Mouse (Mus musculus): ENCODE measurements at regions not wholly inside any gene's neighbourhood (a gene's known extent, or its start where the extent isn't known, plus 50 kb on each side); places are given as distances from the start of the nearest gene placed in this dataset.

- no peak for DNase-seq
Measured at GRCm38 (mm10) chr3:100401080-100401479, 88.0 kb downstream of the Tent5c start.

GRCm38 (mm10) chr3:100397491-100397890 is 91.6 kb downstream of the Tent5c start:
- DNase-seq, result no peak

GRCm38 (mm10) chr3:100394911-100395604 is 94.1 kb downstream of the Tent5c start:
- no peak for DNase-seq

GRCm38 (mm10) chr3:100393956-100394355 is 95.2 kb downstream of the Tent5c start:
- DNase-seq, result no peak

DNA sequence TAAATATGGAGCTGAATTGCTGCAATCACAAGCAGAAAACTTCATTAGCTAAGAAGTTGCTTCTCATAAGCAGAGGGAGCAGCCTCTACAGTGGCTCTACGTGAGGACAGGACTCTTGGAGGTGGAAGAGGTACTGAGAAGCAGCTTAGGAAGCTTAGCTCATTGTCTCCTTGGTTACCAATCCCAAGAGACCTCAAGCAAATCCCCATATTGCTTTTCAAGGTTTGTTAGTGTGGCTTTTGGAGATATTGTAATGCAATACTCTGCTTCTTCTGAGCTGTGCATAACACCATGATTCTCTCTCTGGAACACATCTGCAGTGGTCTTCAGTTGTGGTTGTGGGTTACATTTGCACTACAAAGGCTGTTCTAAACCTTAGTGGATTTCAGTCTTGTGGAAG is 106.9 kb downstream of the Tent5c start:
- DNase-seq, result no peak

GRCm38 (mm10) chr3:100381363-100381762 is 107.8 kb downstream of the Tent5c start:
- DNase-seq, result no peak

DNA sequence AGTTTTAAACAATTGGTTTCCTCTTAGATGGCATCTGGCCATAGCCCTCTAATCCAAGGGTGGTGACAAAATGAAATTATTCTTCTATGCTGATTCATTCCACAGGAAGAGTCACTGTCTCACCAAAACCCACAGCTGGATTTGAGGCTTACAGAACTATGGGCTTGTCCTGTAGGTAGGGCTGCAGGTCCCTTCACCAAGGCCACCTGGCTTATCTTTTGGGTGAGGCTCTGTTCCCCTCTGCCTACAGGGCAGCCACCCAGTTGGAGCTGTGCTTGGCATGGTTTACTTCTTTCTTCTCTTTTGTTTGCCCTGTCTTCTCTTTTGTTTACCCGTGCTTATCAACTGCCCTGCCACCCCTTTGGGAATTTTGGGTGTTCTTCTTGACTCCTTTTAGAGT is 113.0 kb downstream of the Tent5c start:
- DNase-seq, result no peak

GRCm38 (mm10) chr3:100366884-100367840 is 122.0 kb downstream of the Tent5c start:
- DNase-seq, result no peak

- DNase-seq, result no peak
Measured at GRCm38 (mm10) chr3:100366447-100366846, 122.7 kb downstream of the Tent5c start.

- no peak for DNase-seq
Measured at GRCm38 (mm10) chr3:100365354-100365945, 123.7 kb downstream of the Tent5c start.

GRCm38 (mm10) chr3:100364706-100365105 is 124.4 kb downstream of the Tent5c start:
- DNase-seq, result no peak

DNA sequence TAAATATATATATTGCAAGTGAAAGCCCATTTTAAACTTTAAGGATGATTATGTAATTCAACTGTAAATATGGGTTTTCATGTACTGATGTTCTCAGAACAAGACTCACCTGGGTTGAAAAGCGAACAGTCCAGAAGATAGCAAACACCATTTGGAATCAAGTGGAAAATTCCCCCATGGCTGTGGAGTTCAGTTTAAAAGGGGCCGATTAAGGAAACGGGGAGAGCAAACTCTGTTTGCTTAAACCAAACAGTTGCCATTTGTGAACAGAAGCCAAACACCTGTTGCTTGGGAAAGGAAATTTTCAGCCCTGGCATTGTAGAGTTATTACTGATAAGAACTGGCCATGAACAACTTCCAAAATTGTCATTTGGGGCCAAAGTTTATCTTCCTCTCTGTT is 126.1 kb downstream of the Tent5c start:
- no peak for DNase-seq

DNA sequence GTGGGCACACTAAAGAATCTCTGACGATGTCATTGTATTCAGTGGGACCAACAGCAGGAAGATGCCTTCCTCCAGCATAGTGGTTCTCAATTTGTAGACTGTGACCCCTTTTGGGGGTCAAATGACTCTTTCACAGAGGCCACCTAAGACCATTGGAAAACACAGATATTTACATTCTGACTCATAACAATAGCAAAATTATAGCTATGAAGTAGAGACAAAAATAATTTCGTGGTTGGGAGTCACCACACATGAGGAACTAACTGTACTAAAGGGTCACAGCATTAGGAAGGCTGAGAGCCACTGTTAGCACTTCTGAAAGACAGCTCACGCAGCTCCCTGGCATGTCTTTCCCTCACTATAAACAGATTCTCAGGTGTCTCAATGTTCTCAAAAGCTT is 129.1 kb downstream of the Tent5c start:
- no peak for DNase-seq

DNA sequence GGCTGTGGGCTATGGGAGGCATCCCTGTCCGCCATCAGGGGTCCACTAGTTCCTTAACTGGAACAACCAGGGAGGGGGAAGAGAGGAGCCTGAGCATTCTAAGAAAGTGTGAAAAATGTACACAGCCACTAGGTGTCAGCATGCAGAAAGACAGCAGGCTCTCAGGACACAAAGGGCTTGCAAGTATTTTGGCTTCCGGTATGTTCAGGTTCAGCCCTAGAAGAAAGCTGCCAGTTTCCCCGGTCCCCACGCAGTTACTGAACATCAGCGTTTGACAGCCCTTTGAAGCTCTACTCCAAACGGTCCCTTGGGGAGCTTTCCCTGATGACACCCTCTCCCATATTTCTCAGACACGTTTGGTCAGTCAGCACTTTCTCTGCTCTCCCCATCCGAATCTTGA is 130.1 kb downstream of the Tent5c start:
- DNase-seq, result peak; percentile 1

- DNase-seq, result no peak
Measured at GRCm38 (mm10) chr3:100333478-100333877, 155.6 kb downstream of the Tent5c start.

DNA sequence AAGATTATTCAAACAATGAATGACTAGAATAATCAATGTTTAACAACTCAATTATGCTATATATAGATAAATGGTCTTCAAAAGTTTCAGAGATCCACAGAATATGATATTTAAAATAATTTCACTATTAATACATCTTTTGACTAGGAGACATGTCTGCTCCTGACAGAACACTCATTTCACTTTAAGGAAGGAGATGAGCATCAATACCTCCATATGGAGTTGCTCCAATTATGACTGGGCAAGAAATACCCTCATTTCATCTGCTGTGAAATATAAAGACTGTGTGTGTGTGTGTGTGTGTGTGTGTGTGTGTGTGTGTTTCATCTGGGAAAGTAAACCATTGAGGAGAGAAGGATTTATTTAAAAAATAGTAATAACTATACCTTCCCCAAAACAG is 156.2 kb upstream of the Wdr3 start:
- DNase-seq, result no peak

DNA sequence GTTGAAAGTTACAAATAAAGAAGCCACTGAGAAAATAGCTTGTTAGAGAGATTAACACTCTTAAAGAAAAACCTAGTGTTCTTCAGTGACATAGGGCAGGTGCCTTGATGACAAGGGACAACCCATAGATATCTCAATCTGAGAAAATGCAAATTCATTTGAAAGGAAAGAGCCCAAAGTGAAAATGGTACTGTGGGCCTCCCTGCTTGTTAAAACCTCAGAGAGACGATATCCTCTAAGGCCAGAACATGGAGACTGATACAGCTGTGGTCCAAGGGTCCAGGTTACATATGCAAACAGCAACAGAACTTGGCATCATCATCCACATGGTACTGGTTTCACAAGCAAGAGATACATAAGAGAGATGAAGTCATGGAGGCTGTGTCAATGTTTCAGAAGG is 125.6 kb upstream of the Wdr3 start:
- no peak for DNase-seq

DNA sequence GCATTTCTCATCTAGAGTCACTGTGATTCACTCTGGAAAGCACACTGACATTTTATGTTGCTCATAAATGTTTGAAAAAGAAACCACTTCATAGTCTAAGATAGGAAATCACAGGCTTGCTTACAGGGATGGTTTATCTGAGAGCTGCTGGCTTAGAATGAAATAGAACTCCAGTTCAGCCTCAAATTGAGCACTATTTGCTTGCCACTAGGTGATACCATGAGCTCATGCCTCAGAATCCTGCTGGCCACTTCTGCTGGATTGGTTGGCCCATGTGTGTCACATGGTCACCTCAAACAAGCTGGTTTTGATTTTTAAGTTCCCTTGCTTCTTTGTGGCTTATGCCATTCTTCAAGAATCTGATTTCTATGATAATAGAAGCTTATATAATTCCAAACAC is 104.8 kb upstream of the Wdr3 start:
- no peak for DNase-seq

GRCm38 (mm10) chr3:100264991-100265390 is 102.8 kb upstream of the Wdr3 start:
- no peak for DNase-seq

Measured in cerebellum, adult 11 months (tissue).